Mouse (Mus musculus) myocyte (in vitro differentiated cells): Measurements from ENCODE around the gene Prnp. TPM values are rescaled to one million over a fixed set of nuclear protein-coding genes. Genes with fewer than 3 reads are reported as not detected.

ENCODE experiments used
- H3K27me3 ChIP-seq: one replicate; pipeline ENCODE4 v1.6.1; 2011; ENCODE audit not compliant: control insufficient read depth, insufficient read depth, insufficient read length
- H3K36me3 ChIP-seq: one replicate; pipeline ENCODE4 v1.6.1; 2011; ENCODE audit not compliant: control insufficient read depth, insufficient read depth
- H3K4me2 ChIP-seq: one replicate; pipeline ENCODE4 v1.6.1; 2011; ENCODE audit warnings: low read depth, control low read depth
- H3K4me3 ChIP-seq: one replicate; pipeline ENCODE4 v1.5.1; 2011; ENCODE audit warnings: mild to moderate bottlenecking, control low read depth, moderate library complexity
- H3K79me2 ChIP-seq: one replicate; pipeline ENCODE4 v1.6.1; 2011; ENCODE audit not compliant: control insufficient read depth, insufficient read depth
- H3ac ChIP-seq: one replicate; pipeline ENCODE4 v1.6.1; 2011; ENCODE audit not compliant: control insufficient read depth, insufficient read length
- CEBPB ChIP-seq: IDR thresholded peaks from 2 replicates; pipeline ENCODE4 v1.6.1; 2011; ENCODE audit warnings: mild to moderate bottlenecking, moderate library complexity; ENCODE audit not compliant: poor library complexity, insufficient read depth, severe bottlenecking
- E2F4 ChIP-seq: IDR thresholded peaks from one replicate; pipeline ENCODE4 v1.6.1; 2011; ENCODE audit warnings: mild to moderate bottlenecking, control low read depth, moderate library complexity; ENCODE audit not compliant: insufficient read depth
- MAX ChIP-seq: IDR thresholded peaks from one replicate; pipeline ENCODE4 v1.6.1; 2011; ENCODE audit warnings: low read depth, mild to moderate bottlenecking, control low read depth
- MYOD1 ChIP-seq, 3 experiments: IDR thresholded peaks; one replicate each; pipeline ENCODE4 v1.6.1; 2011; ENCODE audit warnings: control low read depth in 2 of 3, low read depth in 2 of 3, mild to moderate bottlenecking in 2 of 3, moderate library complexity in 1 of 3; ENCODE audit not compliant: insufficient read length in 2 of 3, control insufficient read depth in 1 of 3
- MYOG ChIP-seq, 3 experiments: IDR thresholded peaks; one replicate each; pipeline ENCODE4 v1.6.1; 2011; ENCODE audit warnings: control low read depth in 2 of 3, low read depth in 2 of 3, mild to moderate bottlenecking in 2 of 3; ENCODE audit not compliant: insufficient read length in 2 of 3, control insufficient read depth in 1 of 3, insufficient read depth in 1 of 3
- POLR2A ChIP-seq: IDR thresholded peaks from one replicate; pipeline ENCODE4 v1.6.1; 2011; ENCODE audit warnings: low read depth, mild to moderate bottlenecking, control low read depth, moderate library complexity; ENCODE audit not compliant: insufficient read length
- POLR2AphosphoS2 ChIP-seq: IDR thresholded peaks from one replicate; pipeline ENCODE4 v1.6.1; 2011; ENCODE audit warnings: low read depth, control low read depth; ENCODE audit not compliant: insufficient read length
- REST ChIP-seq: IDR thresholded peaks from one replicate; pipeline ENCODE4 v1.6.1; 2011; ENCODE audit warnings: mild to moderate bottlenecking, control low read depth, moderate library complexity; ENCODE audit not compliant: insufficient read depth, insufficient read length
- SRF ChIP-seq: IDR thresholded peaks from one replicate; pipeline ENCODE4 v1.6.1; 2011; ENCODE audit warnings: low read depth; ENCODE audit not compliant: control insufficient read depth, insufficient read length
- TCF12 ChIP-seq: IDR thresholded peaks from one replicate; pipeline ENCODE4 v1.6.1; 2011; ENCODE audit warnings: mild to moderate bottlenecking, control low read depth; ENCODE audit not compliant: poor library complexity, insufficient read depth, severe bottlenecking
- TCF3 ChIP-seq: IDR thresholded peaks from one replicate; pipeline ENCODE4 v1.6.1; 2011; ENCODE audit warnings: low read depth, control low read depth; ENCODE audit not compliant: insufficient read length
- USF1 ChIP-seq: IDR thresholded peaks from one replicate; pipeline ENCODE4 v1.6.1; 2011; ENCODE audit warnings: low read depth, mild to moderate bottlenecking, control low read depth, moderate library complexity
- polyA plus RNA-seq: library from polyadenylated mRNA; unstranded; fragments of >200 nt; fragmentation: generic; extraction: Trizol; gene quantifications from one replicate; pipeline ENCODE4 v1.2.1, GENCODE M21; 2012; ENCODE audit warnings: missing spikeins

Gene Prnp
- polyA plus RNA-seq, 1 experiment: 133 TPM

DNA sequence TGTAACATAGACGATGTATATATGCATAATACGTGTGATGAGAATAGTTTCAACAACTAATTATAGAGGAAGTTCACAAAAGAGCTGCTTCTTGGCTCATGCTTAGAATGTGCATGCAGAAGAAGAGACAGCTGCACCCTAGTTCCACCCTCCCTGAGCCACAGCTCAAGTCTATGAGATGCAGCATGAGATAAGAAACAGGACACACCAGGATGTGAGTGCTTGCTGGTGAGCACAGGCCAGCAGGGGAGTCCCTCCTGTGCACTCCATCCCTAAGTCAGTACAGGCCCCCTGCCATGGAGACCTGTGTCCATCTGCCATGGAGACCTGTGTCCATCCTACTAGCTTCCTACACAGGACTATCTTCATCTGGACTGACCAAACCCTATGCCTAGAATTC lies 60.9 kb downstream of the Prnp start:
- H3K27me3 ChIP-seq: no peaks in the 10 kb centered on the region
- no peaks in the 10 kb centered on the region for H3K79me2 ChIP-seq
- no peaks in the 10 kb centered on the region for H3K36me3 ChIP-seq
- H3ac ChIP-seq: no peak overlapping the region
- no peak overlapping the region for H3K4me3 ChIP-seq
- TF ChIP-seq MYOG (IDR thresholded peaks at IDR 0.05; ENCODE audit: control insufficient read depth in 1 of 3, insufficient read depth in 1 of 3, insufficient read length in 2 of 3, low read depth in 2 of 3) (peak in 1 of 3 experiments; percentile 45), E2F4 (no peak), MYOD1 (IDR thresholded peaks at IDR 0.05; ENCODE audit: control insufficient read depth in 1 of 3, insufficient read length in 2 of 3, low read depth in 2 of 3) (peak in 1 of 3 experiments; percentile 15)
- no peak overlapping the region for H3K4me2 ChIP-seq

GRCm38 (mm10) chr2:131971098-131971497 lies 61.4 kb downstream of the Prnp start:
- no peak for TF ChIP-seq POLR2A
- TF ChIP-seq CEBPB: no peak
- TF ChIP-seq SRF: no peak
- no peak for TF ChIP-seq MYOG (IDR thresholded peaks at IDR 0.05; ENCODE audit: control insufficient read depth in 1 of 3, insufficient read depth in 1 of 3, insufficient read length in 2 of 3, low read depth in 2 of 3)
- no peak for TF ChIP-seq TCF3
- TF ChIP-seq MAX: no peak
- no peak for TF ChIP-seq USF1
- TF ChIP-seq TCF12: no peak
- no peak for TF ChIP-seq REST
- no peak for TF ChIP-seq MYOD1 (IDR thresholded peaks at IDR 0.05; ENCODE audit: control insufficient read depth in 1 of 3, insufficient read length in 2 of 3, low read depth in 2 of 3)
- TF ChIP-seq E2F4: no peak
- TF ChIP-seq POLR2AphosphoS2: no peak
- H3K27me3 ChIP-seq: no peaks in the 10 kb centered on the region
- H3K4me3 ChIP-seq: no peak overlapping the region
- H3K36me3 ChIP-seq: no peaks in the 10 kb centered on the region
- H3K4me2 ChIP-seq: no peak overlapping the region
- no peaks in the 10 kb centered on the region for H3K79me2 ChIP-seq
- H3ac ChIP-seq: no peak overlapping the region

DNA sequence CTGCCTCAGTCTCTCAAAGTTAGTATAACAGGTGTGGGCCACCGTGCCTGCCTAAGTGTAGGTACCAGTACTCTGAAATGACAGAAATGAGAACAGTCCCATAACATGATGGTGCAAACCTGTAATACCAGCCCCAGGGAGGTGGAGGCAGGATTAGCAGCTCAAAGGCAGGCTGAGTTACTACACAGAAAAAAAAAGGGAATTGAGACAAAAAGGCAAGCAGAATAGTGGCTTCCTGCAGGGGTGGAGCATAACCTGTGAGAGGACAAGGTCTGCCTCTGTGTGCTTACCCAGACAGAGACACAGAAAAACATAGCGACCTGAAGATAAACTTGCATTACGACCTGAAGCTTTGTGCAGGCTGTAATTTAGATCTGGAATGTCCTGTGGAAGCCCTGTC lies 66.9 kb downstream of the Prnp start:
- no peak for TF ChIP-seq E2F4
- no peak for TF ChIP-seq MYOD1 (IDR thresholded peaks at IDR 0.05; ENCODE audit: control insufficient read depth in 1 of 3, insufficient read length in 2 of 3, low read depth in 2 of 3)
- Histone ChIP-seq H3K36me3 (no peaks in the 10 kb centered on the region), H3K27me3 (no peaks in the 10 kb centered on the region), H3K4me3 (no peak overlapping the region), H3K79me2 (no peaks in the 10 kb centered on the region), H3K4me2 (no peak overlapping the region), H3ac (no peak overlapping the region)

DNA sequence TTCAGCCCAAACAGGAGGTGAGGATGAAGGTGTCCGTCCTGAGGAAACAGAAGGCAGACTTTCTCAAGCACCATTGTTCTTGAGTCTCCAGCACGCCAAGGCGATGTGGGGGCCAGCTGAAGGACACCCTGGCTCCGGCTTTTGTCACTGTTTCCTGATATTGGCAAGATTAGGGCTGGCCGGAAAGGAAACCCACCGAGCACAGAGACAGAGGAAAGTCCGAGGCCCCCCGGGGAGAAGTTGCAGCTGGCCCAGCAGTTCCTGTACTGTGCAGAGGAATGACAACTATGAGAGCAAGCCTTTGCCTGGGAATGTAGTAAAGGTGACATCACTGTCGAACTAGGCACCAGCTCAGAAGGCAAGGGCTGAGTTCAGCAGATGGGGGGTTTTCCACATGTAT lies 71.1 kb downstream of the Prnp start:
- TF ChIP-seq MYOG (IDR thresholded peaks at IDR 0.05; ENCODE audit: control insufficient read depth in 1 of 3, insufficient read depth in 1 of 3, insufficient read length in 2 of 3, low read depth in 2 of 3): no peak
- no peak for TF ChIP-seq SRF
- no peak for TF ChIP-seq TCF12
- no peak for TF ChIP-seq REST
- TF ChIP-seq MAX: no peak
- no peak for TF ChIP-seq CEBPB
- TF ChIP-seq POLR2AphosphoS2: no peak
- no peak for TF ChIP-seq USF1
- TF ChIP-seq TCF3: no peak
- no peak for TF ChIP-seq E2F4
- no peak for TF ChIP-seq MYOD1 (IDR thresholded peaks at IDR 0.05; ENCODE audit: control insufficient read depth in 1 of 3, insufficient read length in 2 of 3, low read depth in 2 of 3)
- TF ChIP-seq POLR2A: no peak
- Histone ChIP-seq H3K27me3 (no peaks in the 10 kb centered on the region), H3K79me2 (no peaks in the 10 kb centered on the region), H3K4me2 (no peak overlapping the region), H3ac (no peak overlapping the region), H3K4me3 (no peak overlapping the region), H3K36me3 (no peaks in the 10 kb centered on the region)

GRCm38 (mm10) chr2:131982546-131983196 lies 72.9 kb downstream of the Prnp start:
- Histone ChIP-seq H3K79me2 (no peaks in the 10 kb centered on the region), H3K36me3 (no peaks in the 10 kb centered on the region), H3K27me3 (no peaks in the 10 kb centered on the region), H3K4me3 (no peak overlapping the region), H3K4me2 (no peak overlapping the region), H3ac (no peak overlapping the region)
- TF ChIP-seq USF1 (no peak), SRF (no peak), MAX (no peak), MYOD1 (IDR thresholded peaks at IDR 0.05; ENCODE audit: control insufficient read depth in 1 of 3, insufficient read length in 2 of 3, low read depth in 2 of 3) (no peak), CEBPB (no peak), POLR2A (no peak), E2F4 (no peak), TCF12 (no peak), TCF3 (no peak), POLR2AphosphoS2 (no peak), REST (no peak), MYOG (IDR thresholded peaks at IDR 0.05; ENCODE audit: control insufficient read depth in 1 of 3, insufficient read depth in 1 of 3, insufficient read length in 2 of 3, low read depth in 2 of 3) (no peak)
